Mouse (Mus musculus) gastrocnemius, postnatal 25 days (tissue): ENCODE data around the gene Eftud2. TPM values are rescaled to one million over a fixed set of nuclear protein-coding genes. Genes with fewer than 3 reads are reported as not detected.

Experiments
- DNase-seq: peaks from one replicate; pipeline ENCODE4 v3.0.0; 2022
- total RNA-seq, 2 experiments: library from RNA; stranded (reverse); gene quantifications; 1 replicate in 1 of 2; 2 replicates in 1 of 2; pipeline ENCODE4 v1.2.3; 2021

Gene Eftud2
- total RNA-seq, 2 experiments from 2014 or later, result 23.7 to 25.5 TPM

GRCm38 (mm10) chr11:102819783-102820385, 60.9 kb downstream of the Eftud2 start:
- DNase-seq, result no peak

- peak; percentile 71 for DNase-seq
These were observed 61.6 kb downstream of the Eftud2 start, which contains the start of gene Gjc1 for GRCm38 (mm10) chr11:102819021-102819782. Gjc1 (minus strand) TSS chr11:102819700.

DNA sequence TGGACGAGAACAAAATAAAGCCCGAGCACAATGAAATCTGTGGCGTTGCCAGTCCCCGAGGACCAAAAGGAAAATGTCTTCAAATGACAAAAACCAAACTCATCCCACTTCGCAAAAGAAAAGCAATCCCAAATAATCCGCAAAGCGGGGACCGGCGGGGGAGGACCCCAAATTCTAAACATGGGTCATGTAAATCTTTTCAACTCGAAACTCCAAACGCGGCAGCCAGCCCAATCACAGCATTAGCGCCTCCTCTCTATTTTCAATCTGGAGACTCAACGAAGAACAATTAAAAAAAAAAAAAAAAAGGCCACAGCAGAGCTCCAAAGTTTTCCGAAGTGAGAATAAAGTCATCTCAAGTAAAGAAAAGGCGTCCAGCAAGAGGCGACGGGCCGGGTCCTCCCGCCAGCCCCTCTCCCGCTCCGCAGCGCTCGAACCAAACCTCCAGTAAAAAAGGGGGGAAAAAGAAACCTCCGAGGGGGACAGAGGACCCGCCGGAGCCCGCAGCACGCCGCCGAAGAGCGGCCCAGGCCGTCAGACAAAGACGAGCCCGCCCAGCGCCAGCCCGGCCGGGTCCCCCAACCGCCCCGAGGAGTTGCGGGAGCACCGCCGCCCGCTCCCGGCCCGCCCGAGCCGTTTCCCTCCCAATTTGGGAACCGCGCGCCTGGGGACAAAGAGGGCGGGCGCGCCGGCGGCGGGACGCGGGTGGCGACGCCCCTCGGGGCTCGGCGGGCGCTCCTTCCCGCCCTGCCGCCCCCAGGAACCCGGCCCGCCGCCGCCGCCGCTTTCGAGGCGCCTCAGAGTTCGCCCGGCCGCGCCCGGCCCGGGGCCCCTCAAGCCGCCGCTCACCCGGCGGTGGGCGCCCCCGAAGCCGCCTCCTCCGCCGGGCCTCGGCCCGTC, 62.4 kb downstream of the Eftud2 start:
- DNase-seq, result no peak

DNA sequence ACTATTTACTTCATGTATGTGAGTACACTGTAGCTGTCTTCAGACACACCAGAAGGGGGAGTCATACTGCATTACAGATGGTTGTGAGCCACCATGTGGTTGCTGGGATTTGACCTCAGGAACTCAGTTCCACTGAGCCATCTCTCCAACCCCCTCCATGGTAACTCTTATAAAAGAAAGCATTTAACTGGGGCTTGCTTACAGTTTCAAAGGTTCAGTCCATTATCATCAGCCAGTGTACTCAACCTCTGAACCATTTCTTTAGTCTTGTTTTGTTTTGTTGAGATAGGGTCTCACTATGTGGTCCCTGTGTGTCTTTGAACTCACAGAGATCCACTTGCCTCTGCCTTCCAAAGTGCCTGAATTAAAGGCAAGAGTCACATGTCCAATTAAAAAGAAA, 65.9 kb downstream of the Eftud2 start:
- DNase-seq, result no peak

GRCm38 (mm10) chr11:102810721-102811485, 69.9 kb downstream of the Eftud2 start:
- no peak for DNase-seq

GRCm38 (mm10) chr11:102808246-102808645, 72.5 kb downstream of the Eftud2 start:
- no peak for DNase-seq

GRCm38 (mm10) chr11:102803453-102803852, 77.3 kb downstream of the Eftud2 start:
- no peak for DNase-seq

DNA sequence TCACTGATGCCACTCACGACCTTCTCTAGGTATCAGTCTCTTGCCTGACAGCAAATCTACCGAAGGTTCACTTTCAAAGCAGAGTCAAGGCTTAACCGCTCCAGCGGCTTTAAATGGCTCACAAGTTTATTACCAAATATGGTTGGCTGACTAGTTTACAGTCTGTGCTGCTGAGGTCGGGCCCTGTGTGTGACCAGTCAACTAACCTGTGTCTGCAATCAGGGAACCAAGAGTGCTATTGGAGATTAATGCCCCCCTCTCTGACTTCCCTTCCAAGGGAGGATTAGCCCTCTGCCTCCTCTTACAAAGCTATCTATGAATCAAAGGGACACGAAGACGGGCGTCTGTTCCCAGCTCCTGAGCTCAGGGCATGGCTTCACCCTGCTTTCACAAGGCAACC, 86.6 kb downstream of the Eftud2 start:
- DNase-seq, result no peak

DNA sequence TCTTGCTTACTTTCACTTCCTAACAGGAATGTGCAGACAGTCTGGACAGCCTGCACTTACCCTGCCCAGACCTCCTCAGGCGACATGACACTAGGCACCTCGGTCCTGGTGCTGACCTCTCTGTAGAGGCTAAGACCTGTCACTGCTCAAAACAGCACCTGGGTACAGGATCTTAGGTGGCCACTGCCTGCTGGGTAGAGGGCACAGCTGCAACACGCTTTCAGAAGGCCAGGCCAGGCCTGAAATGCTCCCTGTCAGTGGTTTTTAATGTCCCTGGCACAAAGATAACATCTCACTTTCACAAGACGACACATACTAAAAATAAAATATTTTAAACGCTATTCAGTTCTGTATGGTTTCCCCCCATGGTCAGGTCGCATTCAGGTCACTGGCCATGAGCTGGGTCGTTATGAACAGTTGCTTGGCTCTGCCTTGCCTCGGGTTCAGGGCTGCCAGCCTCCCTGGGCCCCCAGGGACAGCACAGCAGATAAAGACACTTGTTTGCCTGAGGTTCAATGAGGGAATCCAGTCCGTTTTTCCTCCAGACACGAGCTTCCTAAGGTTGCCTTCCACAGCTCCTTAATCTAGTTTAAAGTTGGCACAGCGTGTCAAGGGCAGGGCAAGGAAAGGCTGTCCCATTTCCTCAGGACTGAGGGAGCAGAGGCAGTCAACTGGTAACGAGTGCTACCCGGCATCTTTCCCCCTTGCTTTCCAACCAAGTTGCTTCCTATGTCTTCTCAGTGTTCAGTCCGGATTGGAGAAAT, 88.9 kb downstream of the Eftud2 start:
- peak; percentile 63 for DNase-seq

Other genes starting within 250 kb of the Eftud2 start
- not detected for gene Meioc, start 217.3 kb downstream of the Eftud2 start, total RNA-seq
- gene Ccdc43, start 183.2 kb downstream of the Eftud2 start, total RNA-seq, result 10 to 100 TPM; 60.3 to 73.0 TPM
- gene Adam11, start 119.5 kb downstream of the Eftud2 start, total RNA-seq, result under 1 TPM; 0.29 to 0.77 TPM
- gene Gjc1, start 61.3 kb downstream of the Eftud2 start, total RNA-seq, result 1 to 10 TPM; 5.2 to 7.3 TPM
- gene Higd1b, start 45.1 kb downstream of the Eftud2 start, total RNA-seq, result 1 to 10 TPM; 3.3 to 3.9 TPM
- gene Ccdc103, start 219 bp upstream of the Eftud2 start, total RNA-seq, result not detected
- not detected for gene Fam187a, start 4.2 kb upstream of the Eftud2 start, total RNA-seq
- not detected for gene Gfap, start 19.9 kb upstream of the Eftud2 start, total RNA-seq
- under 1 TPM; 0.26 to 0.67 TPM for gene Kif18b, start 44.1 kb upstream of the Eftud2 start, total RNA-seq
- under 1 TPM in 1 of 2 experiments, not detected in 1; 0.18 TPM for gene C1ql1, start 65.7 kb upstream of the Eftud2 start, total RNA-seq
- 10 to 100 TPM; 35.6 to 36.7 TPM for gene Nmt1, start 147.2 kb upstream of the Eftud2 start, total RNA-seq
- gene Dcakd, start 147.3 kb upstream of the Eftud2 start, total RNA-seq, result 10 to 100 TPM; 22.0 to 28.2 TPM
- gene Plcd3, start 220.7 kb upstream of the Eftud2 start, total RNA-seq, result 1 to 10 TPM; 3.2 to 3.9 TPM
- gene Acbd4, start 220.7 kb upstream of the Eftud2 start, total RNA-seq, result 10 to 100 TPM; 23.7 to 29.7 TPM
- 10 to 100 TPM; 17.4 to 19.0 TPM for gene Hexim1, start 235.2 kb upstream of the Eftud2 start, total RNA-seq